Mouse (Mus musculus) lung, adult 2 months (tissue): Measurements from ENCODE around the gene Tmem179.

ENCODE experiments used
- CTCF ChIP-seq: fragments of 200-500 bp; IDR thresholded peaks from 2 replicates; pipeline ENCODE4 v1.5.1; 2011; ENCODE audit warnings: mild to moderate bottlenecking, low read length, control low read depth; ENCODE audit not compliant: insufficient read depth
- POLR2A ChIP-seq: fragments of 200-500 bp; IDR thresholded peaks from 2 replicates; pipeline ENCODE4 v1.6.1; 2011; ENCODE audit warnings: low read depth, mild to moderate bottlenecking, control low read depth, low read length, borderline replicate concordance; ENCODE audit errors: extremely low read depth

- no peak for TF ChIP-seq CTCF
- no peak for TF ChIP-seq POLR2A
These were observed 40.7 kb upstream of the Tmem179 start for GRCm38 (mm10) chr12:112557219-112557618.
